In genomic region chr8:119590348-119590747, GRCm38 (mm10) we compare ENCODE assay signal across 21 mouse cellular contexts. TPM values are rescaled to one million over a fixed set of nuclear protein-coding genes. Genes with fewer than 3 reads are reported as not detected.
"Had no signal": no experiment of that assay in that cellular context is flagged by ENCODE, and none has a peak within 500 bp of the region (broad histone marks: within the 10 kb centered on the region; RNA-seq: fewer than 3 reads in every experiment).

No protein-coding gene starts in this region.

- H3K4me3 ChIP-seq: limb, embryonic 12.5 days; liver, embryonic 13.5 days; midbrain, embryonic 15.5 days; neural tube, embryonic 12.5 days had no signal

- H3K4me1 ChIP-seq: midbrain, embryonic 15.5 days had no signal

- H3K9me3 ChIP-seq: limb, embryonic 12.5 days; liver, embryonic 13.5 days; midbrain, embryonic 15.5 days; neural tube, embryonic 12.5 days had no signal

- DNase-seq: kidney, adult 8-10 months; kidney, postnatal 10 days; layer of hippocampus, adult 9-11 months; layer of hippocampus, postnatal 36 days; liver; liver, embryonic 13.5 days; liver, postnatal 0 days; lung, postnatal 36 days; retina, postnatal 1 day; right cerebral cortex, postnatal 4 days; thymus, adult 2 months; thymus, postnatal 25 days had no signal

- H3K27ac ChIP-seq: hindbrain, embryonic 14.5 days; limb, embryonic 12.5 days; liver, embryonic 13.5 days; midbrain, embryonic 15.5 days; neural tube, embryonic 12.5 days had no signal

- ATAC-seq: liver, postnatal 0 days; midbrain, embryonic 15.5 days had no signal

- H3K4me2 ChIP-seq: hindbrain, embryonic 14.5 days; limb, embryonic 12.5 days; liver, embryonic 13.5 days; midbrain, embryonic 11.5 days; midbrain, embryonic 15.5 days; neural tube, embryonic 12.5 days had no signal

- H3K36me3 ChIP-seq: limb, embryonic 12.5 days; liver, embryonic 13.5 days; midbrain, embryonic 15.5 days; neural tube, embryonic 12.5 days had no signal

- H3K9ac ChIP-seq: hindbrain, embryonic 14.5 days; limb, embryonic 12.5 days; liver, embryonic 13.5 days; liver, postnatal 0 days; midbrain, embryonic 15.5 days; neural tube, embryonic 12.5 days had no signal

- H3K27me3 ChIP-seq: liver, embryonic 13.5 days; midbrain, embryonic 15.5 days had no signal

RNA-seq across cellular contexts. Expression of gene Dnaaf1, which starts 15.3 kb away (rescaled TPM):
- total RNA-seq: monocyte, adult 5-6 weeks; neutrophil, adult 5-6 weeks had no signal
- polyA plus RNA-seq: limb, embryonic 12.5 days; liver, postnatal 0 days had no signal

RNA-seq across cellular contexts. Expression of gene Adad2, which starts 22.2 kb away (rescaled TPM):
- total RNA-seq: megakaryocyte progenitor cell, adult 5-6 weeks; monocyte, adult 5-6 weeks; neutrophil, adult 5-6 weeks had no signal
- polyA plus RNA-seq: hindbrain, embryonic 14.5 days; liver, embryonic 13.5 days; liver, postnatal 0 days; lung, embryonic 16.5 days had no signal
